Mouse (Mus musculus) midbrain, embryonic 11.5 days (tissue): Measurements from ENCODE around the gene Itk. TPM values are rescaled to one million over a fixed set of nuclear protein-coding genes. Genes with fewer than 3 reads are reported as not detected.

Experiments
- ATAC-seq: fragments of 200-750 bp; cut with Nextera tagmentation; 2 replicates; pipeline ENCODE4 v1.8.0; 2017; ENCODE audit warnings: moderate TSS enrichment, moderate library complexity; ENCODE audit not compliant: low FRiP score
- DNase-seq: peaks from one replicate; pipeline ENCODE4 v3.0.0; 2015; ENCODE audit warnings: low spot score; ENCODE audit errors: missing footprints
- H3K27ac ChIP-seq: fragments of 300-500 bp; sonication (generic); 2 replicates; pipeline ENCODE4 v1.5.1; 2014; ENCODE audit warnings: low read depth, low read length
- H3K27me3 ChIP-seq: fragments of 300-500 bp; sonication (generic); 2 replicates; pipeline ENCODE4 v1.6.1; 2014; ENCODE audit warnings: mild to moderate bottlenecking, low read length, moderate library complexity, mixed read lengths; ENCODE audit not compliant: control insufficient read depth, insufficient read depth
- H3K36me3 ChIP-seq: fragments of 300-500 bp; sonication (generic); 2 replicates; pipeline ENCODE4 v1.6.1; 2014; ENCODE audit warnings: mild to moderate bottlenecking, low read length, moderate library complexity, mixed read lengths; ENCODE audit not compliant: control insufficient read depth, insufficient read depth
- H3K4me1 ChIP-seq: fragments of 300-500 bp; sonication (generic); 2 replicates; pipeline ENCODE4 v1.6.1; 2014; ENCODE audit warnings: low read length; ENCODE audit not compliant: control insufficient read depth, insufficient read depth
- H3K4me2 ChIP-seq: fragments of 300-500 bp; sonication (generic); 2 replicates; pipeline ENCODE4 v1.6.1; 2014; ENCODE audit warnings: mild to moderate bottlenecking, moderate library complexity
- H3K4me3 ChIP-seq: fragments of 300-500 bp; sonication (generic); 2 replicates; pipeline ENCODE4 v1.5.1; 2014; ENCODE audit warnings: low read depth, low read length
- H3K9ac ChIP-seq: fragments of 300-500 bp; sonication (generic); 2 replicates; pipeline ENCODE4 v1.6.1; 2014; ENCODE audit warnings: low read length
- H3K9me3 ChIP-seq: fragments of 300-500 bp; sonication (generic); 2 replicates; pipeline ENCODE4 v1.6.1; 2016; ENCODE audit warnings: low read length; ENCODE audit not compliant: control insufficient read depth
- WGBS: fragments of 180-500 bp; shearing (Covaris S2); extraction: QIAGEN DNeasy Blood & Tissue Kit; methylation state at CpG from one replicate; pipeline ENCODE4 v1.1.7; 2014; 5-methylcytosine and 5-hydroxymethylcytosine counted together
- polyA plus RNA-seq: library from polyadenylated mRNA; unstranded; fragments of >200 nt; fragmentation: Nextera tagmentation; extraction: Ambion mirVana; gene quantifications from 2 replicates; pipeline ENCODE4 v1.2.1, GENCODE M21; 2014

Gene Itk
- polyA plus RNA-seq, 1 experiment from 2014 or later: not detected

GRCm38 (mm10) chr11:46418860-46419259 lies 29.5 kb upstream of the Itk start:
- no peak for ATAC-seq
- no peaks in the 10 kb centered on the region for H3K4me1 ChIP-seq
- no peaks in the 10 kb centered on the region for H3K9me3 ChIP-seq
- H3K9ac ChIP-seq: no peak overlapping the region
- no peaks in the 10 kb centered on the region for H3K27me3 ChIP-seq
- WGBS: 94% methylated on average over 5 of the region's 5 CpGs
- no peaks in the 10 kb centered on the region for H3K36me3 ChIP-seq
- H3K27ac ChIP-seq: no peak overlapping the region
- no peak for DNase-seq
- no peak overlapping the region for H3K4me3 ChIP-seq
- no peak overlapping the region for H3K4me2 ChIP-seq

DNA sequence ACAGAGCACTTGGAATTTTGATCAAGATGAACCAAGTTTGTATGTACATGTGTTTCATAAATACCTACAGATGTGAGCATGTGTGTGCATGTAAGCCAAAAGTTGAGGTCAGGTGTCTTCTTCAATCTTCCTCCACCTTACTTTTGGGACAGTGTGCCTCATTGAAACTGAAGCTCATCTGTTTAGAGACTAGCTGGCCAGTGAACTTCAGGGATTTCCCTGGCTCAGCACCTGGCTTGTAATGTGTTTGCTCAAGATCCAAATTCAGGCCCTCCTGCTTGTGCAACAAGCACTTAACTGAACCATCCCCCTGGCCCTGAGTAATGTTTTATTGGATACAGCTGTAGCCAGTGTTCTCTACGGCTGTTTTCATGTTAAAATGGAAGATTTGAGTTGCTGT lies 29.1 kb upstream of the Itk start:
- no peaks in the 10 kb centered on the region for H3K9me3 ChIP-seq
- H3K4me3 ChIP-seq: no peak overlapping the region
- 66% methylated on average over 1 of the region's 1 CpGs for WGBS
- H3K27me3 ChIP-seq: no peaks in the 10 kb centered on the region
- H3K27ac ChIP-seq: no peak overlapping the region
- no peak overlapping the region for H3K9ac ChIP-seq
- no peak for ATAC-seq
- no peak for DNase-seq
- H3K4me2 ChIP-seq: no peak overlapping the region
- H3K36me3 ChIP-seq: no peaks in the 10 kb centered on the region
- H3K4me1 ChIP-seq: no peaks in the 10 kb centered on the region

DNA sequence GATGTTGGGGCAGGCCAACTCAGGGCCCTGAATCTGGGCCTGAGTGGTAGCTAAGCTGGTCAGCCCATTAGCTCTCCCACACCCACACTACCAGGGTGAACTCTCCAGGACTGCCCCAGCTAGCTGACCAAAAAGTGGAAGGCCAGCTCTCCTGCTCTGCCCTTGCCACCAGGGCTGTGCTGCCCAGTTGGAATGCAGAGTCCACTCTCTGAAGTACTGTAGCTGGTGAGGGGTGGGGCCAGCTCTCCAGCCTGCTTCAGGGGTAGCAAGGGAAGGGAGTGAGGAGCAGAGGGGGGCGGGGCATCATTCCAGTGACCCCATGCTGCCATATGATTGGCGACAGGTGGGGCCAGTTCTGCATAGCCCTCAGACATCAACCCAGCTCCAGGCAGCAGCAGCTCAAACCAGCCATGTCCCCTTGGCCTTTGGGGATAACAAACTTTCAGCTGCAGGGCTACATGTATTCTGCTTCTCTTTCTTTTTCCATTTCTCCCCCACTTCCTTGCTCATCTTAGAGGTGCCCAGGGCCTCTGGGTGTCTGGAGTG lies 20.8 kb upstream of the Itk start:
- H3K27ac ChIP-seq: no peak overlapping the region
- 47% methylated on average over 2 of the region's 2 CpGs for WGBS
- no peak for ATAC-seq
- no peaks in the 10 kb centered on the region for H3K36me3 ChIP-seq
- no peak overlapping the region for H3K4me3 ChIP-seq
- H3K4me2 ChIP-seq: no peak overlapping the region
- H3K27me3 ChIP-seq: no peaks in the 10 kb centered on the region
- H3K9ac ChIP-seq: no peak overlapping the region
- H3K4me1 ChIP-seq: no peaks in the 10 kb centered on the region
- no peaks in the 10 kb centered on the region for H3K9me3 ChIP-seq
- DNase-seq: no peak

DNA sequence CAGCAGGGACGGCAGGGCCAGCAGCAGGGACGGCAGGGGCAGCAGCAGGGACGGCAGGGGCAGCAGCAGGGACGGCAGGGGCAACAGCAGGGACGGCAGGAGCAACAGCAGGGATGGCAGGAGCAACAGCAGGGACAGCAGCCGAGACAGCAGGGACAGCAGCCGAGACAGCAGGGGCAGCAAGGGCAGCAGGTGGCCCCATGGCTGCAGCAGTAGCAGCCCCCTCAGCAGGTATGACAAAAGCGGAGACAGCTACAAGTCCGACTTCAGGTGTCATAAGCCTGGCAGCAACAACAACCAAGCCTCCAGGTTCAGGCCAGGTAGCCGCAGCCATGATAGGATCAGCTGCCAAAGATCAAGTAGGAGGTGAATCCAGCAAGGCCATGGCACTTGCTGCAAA lies 17.4 kb upstream of the Itk start:
- Histone ChIP-seq H3K9ac (no peak overlapping the region), H3K9me3 (no peaks in the 10 kb centered on the region), H3K36me3 (no peaks in the 10 kb centered on the region), H3K4me2 (no peak overlapping the region), H3K27ac (no peak overlapping the region), H3K27me3 (no peaks in the 10 kb centered on the region), H3K4me1 (no peaks in the 10 kb centered on the region), H3K4me3 (no peak overlapping the region)
- ATAC-seq: no peak
- DNase-seq: no peak
- 32% methylated on average over 10 of the region's 10 CpGs for WGBS

GRCm38 (mm10) chr11:46404986-46405385 lies 15.7 kb upstream of the Itk start:
- no peaks in the 10 kb centered on the region for H3K9me3 ChIP-seq
- H3K27ac ChIP-seq: no peak overlapping the region
- H3K4me2 ChIP-seq: no peak overlapping the region
- no peaks in the 10 kb centered on the region for H3K4me1 ChIP-seq
- H3K4me3 ChIP-seq: no peak overlapping the region
- 89% methylated on average over 16 of the region's 16 CpGs for WGBS
- DNase-seq (no peak), ATAC-seq (no peak)
- no peaks in the 10 kb centered on the region for H3K27me3 ChIP-seq
- no peaks in the 10 kb centered on the region for H3K36me3 ChIP-seq
- no peak overlapping the region for H3K9ac ChIP-seq

DNA sequence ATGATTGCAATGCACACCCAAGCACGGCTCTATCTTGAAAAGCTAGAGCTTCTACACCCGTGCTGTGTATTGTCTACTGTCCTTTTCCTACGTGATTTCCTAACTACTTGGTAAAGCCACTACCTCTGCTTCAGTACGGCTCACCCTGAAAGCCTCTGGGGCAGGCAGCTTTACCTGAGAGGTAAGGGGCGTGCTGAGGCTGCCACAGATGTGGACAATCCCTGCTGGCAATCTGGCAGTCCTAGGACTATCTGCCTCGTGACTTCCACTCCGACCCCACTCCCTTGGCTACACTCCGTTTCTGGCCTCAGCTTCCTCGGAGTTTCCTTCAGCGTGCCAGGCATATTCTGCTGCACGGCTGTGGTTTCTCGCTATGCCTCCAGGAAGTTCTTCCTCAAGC lies 12.2 kb upstream of the Itk start:
- 86% methylated on average over 12 of the region's 12 CpGs for WGBS
- H3K9ac ChIP-seq: no peak overlapping the region
- no peaks in the 10 kb centered on the region for H3K9me3 ChIP-seq
- no peaks in the 10 kb centered on the region for H3K4me1 ChIP-seq
- DNase-seq: no peak
- no peak overlapping the region for H3K27ac ChIP-seq
- no peak overlapping the region for H3K4me2 ChIP-seq
- no peak overlapping the region for H3K4me3 ChIP-seq
- no peaks in the 10 kb centered on the region for H3K27me3 ChIP-seq
- ATAC-seq: no peak
- no peaks in the 10 kb centered on the region for H3K36me3 ChIP-seq

- DNase-seq (no peak), ATAC-seq (no peak)
- Histone ChIP-seq H3K4me1 (no peaks in the 10 kb centered on the region), H3K9me3 (no peaks in the 10 kb centered on the region), H3K36me3 (no peaks in the 10 kb centered on the region), H3K27ac (no peak overlapping the region), H3K4me2 (no peak overlapping the region), H3K27me3 (no peaks in the 10 kb centered on the region), H3K4me3 (no peak overlapping the region), H3K9ac (no peak overlapping the region)
- WGBS: 66% methylated on average over 5 of the region's 5 CpGs
Measured at GRCm38 (mm10) chr11:46398933-46399383, 9.6 kb upstream of the Itk start.

DNA sequence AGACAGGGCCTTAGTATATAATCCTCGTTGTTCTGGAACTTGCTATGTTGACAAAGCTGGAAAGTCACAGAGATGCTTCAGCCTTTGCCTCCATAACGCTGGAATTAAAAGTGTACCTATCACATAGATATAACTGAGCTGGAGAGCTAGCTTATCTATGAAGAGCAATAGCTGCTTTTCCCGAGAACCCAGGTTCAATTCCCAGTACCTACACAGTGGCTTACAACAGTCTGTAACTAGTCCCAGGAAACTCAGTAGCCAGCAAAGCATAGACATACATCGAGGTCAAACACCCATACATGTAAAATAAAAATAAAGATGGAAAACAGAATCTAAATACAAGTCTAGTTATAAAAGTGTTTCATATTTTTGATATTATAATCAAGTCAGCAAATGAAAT lies 9.2 kb upstream of the Itk start:
- Histone ChIP-seq H3K36me3 (no peaks in the 10 kb centered on the region), H3K27ac (no peak overlapping the region), H3K4me2 (no peak overlapping the region), H3K9me3 (no peaks in the 10 kb centered on the region), H3K4me3 (no peak overlapping the region), H3K4me1 (no peaks in the 10 kb centered on the region), H3K9ac (no peak overlapping the region), H3K27me3 (no peaks in the 10 kb centered on the region)
- ATAC-seq (no peak), DNase-seq (no peak)
- 84% methylated on average over 4 of the region's 4 CpGs for WGBS

- ATAC-seq (no peak), DNase-seq (no peak)
- WGBS: 71% methylated on average over 2 of the region's 2 CpGs
- no peaks in the 10 kb centered on the region for H3K36me3 ChIP-seq
- H3K27me3 ChIP-seq: no peaks in the 10 kb centered on the region
- no peak overlapping the region for H3K9ac ChIP-seq
- H3K4me1 ChIP-seq: no peaks in the 10 kb centered on the region
- no peaks in the 10 kb centered on the region for H3K9me3 ChIP-seq
- H3K4me3 ChIP-seq: no peak overlapping the region
- H3K27ac ChIP-seq: no peak overlapping the region
- H3K4me2 ChIP-seq: no peak overlapping the region
Measured at GRCm38 (mm10) chr11:46397900-46398299, 8.6 kb upstream of the Itk start.

- Histone ChIP-seq H3K9ac (no peak overlapping the region), H3K9me3 (no peaks in the 10 kb centered on the region), H3K27ac (no peak overlapping the region), H3K4me1 (no peaks in the 10 kb centered on the region), H3K4me3 (no peak overlapping the region), H3K36me3 (no peaks in the 10 kb centered on the region), H3K4me2 (no peak overlapping the region), H3K27me3 (no peaks in the 10 kb centered on the region)
- WGBS: 93% methylated on average over 4 of the region's 4 CpGs
- ATAC-seq (no peak), DNase-seq (no peak)
Measured at GRCm38 (mm10) chr11:46396860-46397179, 7.5 kb upstream of the Itk start.
